Mouse (Mus musculus) neural tube, embryonic 15.5 days (tissue): ENCODE results near the gene Mms19. TPM values are rescaled to one million over a fixed set of nuclear protein-coding genes. Genes with fewer than 3 reads are reported as not detected.
A peak's percentile ranks its signal among the peaks of the same experiment; 100 is the strongest.

ENCODE experiments used
- ATAC-seq: fragments of 200-750 bp; cut with Nextera tagmentation; 2 replicates; pipeline ENCODE4 v1.8.0; 2017; ENCODE audit warnings: mild to moderate bottlenecking, moderate TSS enrichment, moderate library complexity; ENCODE audit not compliant: low FRiP score
- H3K27ac ChIP-seq: fragments of 300-500 bp; sonication (generic); replicated peaks from 2 replicates; pipeline ENCODE4 v1.5.1; 2015; ENCODE audit warnings: mild to moderate bottlenecking, inconsistent platforms
- H3K27me3 ChIP-seq: fragments of 300-500 bp; sonication (generic); replicated peaks from 2 replicates; pipeline ENCODE4 v1.6.1; 2015; ENCODE audit warnings: inconsistent platforms
- H3K36me3 ChIP-seq: fragments of 300-500 bp; sonication (generic); 2 replicates; pipeline ENCODE4 v1.6.1; 2015; ENCODE audit warnings: inconsistent platforms
- H3K4me1 ChIP-seq: fragments of 300-500 bp; sonication (generic); 2 replicates; pipeline ENCODE4 v1.6.1; 2015; ENCODE audit warnings: inconsistent platforms
- H3K4me2 ChIP-seq: fragments of 300-500 bp; sonication (generic); 2 replicates; pipeline ENCODE4 v1.6.1; 2015; ENCODE audit warnings: inconsistent platforms, mild to moderate bottlenecking, moderate library complexity
- H3K4me3 ChIP-seq: fragments of 300-500 bp; sonication (generic); replicated peaks from 2 replicates; pipeline ENCODE4 v1.5.1; 2015; ENCODE audit warnings: mild to moderate bottlenecking, inconsistent platforms
- H3K9ac ChIP-seq: fragments of 300-500 bp; sonication (generic); replicated peaks from 2 replicates; pipeline ENCODE4 v1.6.1; 2015; ENCODE audit warnings: mild to moderate bottlenecking, inconsistent platforms
- H3K9me3 ChIP-seq: fragments of 300-500 bp; sonication (generic); replicated peaks from 2 replicates; pipeline ENCODE4 v1.6.1; 2016; ENCODE audit warnings: inconsistent platforms
- WGBS: fragments of 180-500 bp; shearing (Covaris S2); methylation state at CpG from one replicate; pipeline ENCODE4 v1.1.7; 2015; ENCODE audit warnings: mixed read lengths; 5-methylcytosine and 5-hydroxymethylcytosine counted together
- polyA plus RNA-seq: library from polyadenylated mRNA; unstranded; fragments of >200 nt; fragmentation: Nextera tagmentation; extraction: Ambion mirVana; gene quantifications from 2 replicates; pipeline ENCODE4 v1.2.1, GENCODE M21; 2015

The Mms19 gene
- polyA plus RNA-seq, 1 experiment from 2014 or later: 31.0 TPM

GRCm38 (mm10) chr19:41995483-41995882 lies 14.5 kb upstream of the Mms19 start:
- Histone ChIP-seq H3K9me3 (no peaks in the 10 kb centered on the region), H3K27ac (no peak overlapping the region), H3K4me3 (no peak overlapping the region), H3K27me3 (no peaks in the 10 kb centered on the region), H3K36me3 (no peaks in the 10 kb centered on the region), H3K9ac (no peak overlapping the region), H3K4me1 (peaks cover 17% of the 10 kb centered on the region), H3K4me2 (no peak overlapping the region)
- ATAC-seq: no peak
- WGBS: 43% methylated on average over 1 of the region's 1 CpGs

DNA sequence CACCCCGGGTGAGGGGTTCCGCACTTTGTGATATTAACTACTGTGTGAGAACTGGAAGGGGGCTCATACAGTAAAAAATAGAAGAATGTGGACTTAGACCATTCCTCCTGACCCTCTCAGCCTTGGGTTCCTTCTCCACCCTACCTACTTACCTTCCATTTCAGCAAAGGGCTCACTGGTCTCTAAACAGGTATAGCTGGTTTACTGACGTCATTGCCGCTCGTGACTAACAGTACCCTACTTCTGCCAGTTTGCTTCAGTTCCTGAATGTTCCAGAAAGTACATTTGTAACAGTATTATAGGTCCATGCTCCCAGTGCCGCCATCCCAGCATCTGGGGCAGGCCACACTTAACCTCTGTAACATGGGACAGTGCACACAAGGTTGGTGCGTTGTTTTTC lies 13.1 kb upstream of the Mms19 start:
- Histone ChIP-seq H3K4me3 (no peak overlapping the region), H3K9ac (no peak overlapping the region), H3K27ac (no peak overlapping the region), H3K36me3 (no peaks in the 10 kb centered on the region), H3K4me2 (no peak overlapping the region), H3K27me3 (no peaks in the 10 kb centered on the region), H3K4me1 (peaks cover 17% of the 10 kb centered on the region), H3K9me3 (no peaks in the 10 kb centered on the region)
- WGBS: 91% methylated on average over 7 of the region's 7 CpGs
- no peak for ATAC-seq

- Histone ChIP-seq H3K4me1 (peaks cover 17% of the 10 kb centered on the region), H3K27me3 (no peaks in the 10 kb centered on the region), H3K9me3 (no peaks in the 10 kb centered on the region), H3K36me3 (no peaks in the 10 kb centered on the region), H3K4me3 (no peak overlapping the region), H3K4me2 (no peak overlapping the region), H3K27ac (no peak overlapping the region), H3K9ac (no peak overlapping the region)
- 80% methylated on average over 6 of the region's 6 CpGs for WGBS
- ATAC-seq: no peak
These were observed 12.5 kb upstream of the Mms19 start for GRCm38 (mm10) chr19:41993484-41993883.

GRCm38 (mm10) chr19:41992971-41993370 lies 12.0 kb upstream of the Mms19 start:
- H3K4me2 ChIP-seq: no peak overlapping the region

GRCm38 (mm10) chr19:41991926-41992477 lies 11.0 kb upstream of the Mms19 start:
- Histone ChIP-seq H3K9ac (no peak overlapping the region), H3K27ac (0 out of 2 replicates have a peak overlapping the region, but pooled peaks have one; percentile 15), H3K36me3 (no peaks in the 10 kb centered on the region), H3K4me1 (peaks cover 17% of the 10 kb centered on the region), H3K27me3 (no peaks in the 10 kb centered on the region), H3K4me3 (no peak overlapping the region), H3K9me3 (no peaks in the 10 kb centered on the region), H3K4me2 (no peak overlapping the region)
- ATAC-seq: no peak
- 27% methylated on average over 6 of the region's 6 CpGs for WGBS

More at GRCm38 (mm10) chr19:41992971-41993370, 12.0 kb upstream of the Mms19 start:
- no peaks in the 10 kb centered on the region for H3K27me3 ChIP-seq
- no peaks in the 10 kb centered on the region for H3K36me3 ChIP-seq
- no peak overlapping the region for H3K4me3 ChIP-seq
- no peaks in the 10 kb centered on the region for H3K9me3 ChIP-seq
- no peak overlapping the region for H3K27ac ChIP-seq
- H3K9ac ChIP-seq: no peak overlapping the region
- ATAC-seq: no peak
- WGBS: 72% methylated on average over 2 of the region's 2 CpGs
- peaks cover 17% of the 10 kb centered on the region for H3K4me1 ChIP-seq

DNA sequence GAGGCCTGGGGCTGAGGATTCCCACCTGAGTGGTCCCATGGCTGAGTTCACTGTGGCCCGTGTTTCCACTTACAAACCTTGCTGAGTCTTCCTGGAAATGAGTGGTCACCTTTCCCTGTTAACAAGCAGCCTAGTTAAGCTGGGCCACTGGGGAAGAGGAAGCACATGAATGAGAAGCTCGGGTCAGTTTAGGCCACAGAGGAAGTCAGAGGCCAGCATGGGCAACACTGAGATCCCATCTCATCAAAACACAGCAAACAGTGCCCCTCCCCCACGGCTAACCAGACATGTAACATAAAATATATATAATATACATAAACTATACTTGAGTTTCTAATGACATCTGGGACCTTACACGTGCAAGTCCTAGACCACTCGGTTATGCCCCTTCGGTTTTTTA lies 8.9 kb upstream of the Mms19 start:
- WGBS: 83% methylated on average over 6 of the region's 6 CpGs
- Histone ChIP-seq H3K9me3 (no peaks in the 10 kb centered on the region), H3K4me3 (no peak overlapping the region), H3K9ac (no peak overlapping the region), H3K27ac (no peak overlapping the region), H3K36me3 (no peaks in the 10 kb centered on the region), H3K4me1 (peaks cover 17% of the 10 kb centered on the region), H3K27me3 (no peaks in the 10 kb centered on the region), H3K4me2 (no peak overlapping the region)
- no peak for ATAC-seq

- no peak for ATAC-seq
- H3K27ac ChIP-seq: no peak overlapping the region
- 94% methylated on average over 4 of the region's 4 CpGs for WGBS
- no peak overlapping the region for H3K9ac ChIP-seq
- H3K4me2 ChIP-seq: no peak overlapping the region
- H3K4me1 ChIP-seq: peaks cover 22% of the 10 kb centered on the region
- no peaks in the 10 kb centered on the region for H3K9me3 ChIP-seq
- H3K27me3 ChIP-seq: peaks cover 11% of the 10 kb centered on the region
- H3K4me3 ChIP-seq: no peak overlapping the region
- H3K36me3 ChIP-seq: no peaks in the 10 kb centered on the region
These were observed 6.2 kb upstream of the Mms19 start for GRCm38 (mm10) chr19:41987206-41987605.

DNA sequence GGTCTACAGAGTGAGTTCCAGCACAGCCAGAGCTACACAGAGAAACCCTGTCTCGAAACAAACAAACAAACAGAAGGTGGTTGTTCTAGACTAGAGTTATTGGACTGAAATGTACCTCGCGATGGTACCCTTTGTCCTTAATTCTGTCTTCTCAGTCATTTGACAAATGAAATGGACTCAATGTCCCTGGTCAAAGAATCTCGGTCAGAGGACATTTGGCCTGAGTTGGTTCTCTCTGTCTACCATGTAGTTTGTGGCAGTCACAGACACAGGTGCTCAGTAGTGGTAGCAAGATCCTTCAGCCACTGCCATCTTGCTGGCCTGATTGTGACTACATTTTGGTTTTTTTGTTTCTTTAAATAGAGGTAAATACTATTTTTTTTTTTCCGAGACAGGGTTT lies 5.0 kb upstream of the Mms19 start:
- no peak overlapping the region for H3K4me2 ChIP-seq
- no peak for ATAC-seq
- no peak overlapping the region for H3K4me3 ChIP-seq
- 92% methylated on average over 5 of the region's 5 CpGs for WGBS
- H3K27me3 ChIP-seq: peaks cover 11% of the 10 kb centered on the region
- H3K27ac ChIP-seq: no peak overlapping the region
- peaks cover 13% of the 10 kb centered on the region for H3K4me1 ChIP-seq
- no peaks in the 10 kb centered on the region for H3K36me3 ChIP-seq
- no peak overlapping the region for H3K9ac ChIP-seq
- H3K9me3 ChIP-seq: no peaks in the 10 kb centered on the region

GRCm38 (mm10) chr19:41982791-41983150 lies 1.8 kb upstream of the Mms19 start:
- no peak for ATAC-seq
- no peaks in the 10 kb centered on the region for H3K9me3 ChIP-seq
- peak overlapping the region; percentile 93 for H3K4me2 ChIP-seq
- H3K9ac ChIP-seq: peak overlapping the region; percentile 61
- peak overlapping the region; percentile 96 for H3K4me3 ChIP-seq
- 0 out of 2 replicates have a peak overlapping the region, but pooled peaks have one; percentile 91 for H3K27ac ChIP-seq
- 7% methylated on average over 4 of the region's 4 CpGs for WGBS
- no peaks in the 10 kb centered on the region for H3K36me3 ChIP-seq
- peaks cover 11% of the 10 kb centered on the region for H3K27me3 ChIP-seq
- H3K4me1 ChIP-seq: peaks cover 34% of the 10 kb centered on the region

GRCm38 (mm10) chr19:41981931-41982790 lies 1.2 kb upstream of the Mms19 start:
- Histone ChIP-seq H3K36me3 (no peaks in the 10 kb centered on the region), H3K9ac (peak overlapping the region; percentile 61), H3K4me2 (peak overlapping the region; percentile 93), H3K27me3 (peaks cover 11% of the 10 kb centered on the region), H3K4me3 (peak overlapping the region; percentile 96), H3K4me1 (peaks cover 37% of the 10 kb centered on the region), H3K9me3 (no peaks in the 10 kb centered on the region), H3K27ac (peak overlapping the region; percentile 91)
- no peak for ATAC-seq
- whole genome bisulfite sequencing: 1% methylated on average over 73 of the region's 74 CpGs

- no peak for ATAC-seq
- Histone ChIP-seq H3K4me2 (peak within 1 kb of the TSS; percentile 93), H3K9me3 (no peaks in the 10 kb centered on the region), H3K9ac (peak within 1 kb of the TSS; percentile 86), H3K4me3 (peak within 1 kb of the TSS; percentile 96), H3K27ac (peak within 1 kb of the TSS; percentile 91), H3K36me3 (no peaks in the 10 kb centered on the region), H3K27me3 (peaks cover 11% of the 10 kb centered on the region), H3K4me1 (peaks cover 40% of the 10 kb centered on the region)
- whole genome bisulfite sequencing: 1% methylated on average over 31 of the region's 33 CpGs
These were observed 604 bp upstream of the Mms19 start, which contains the start of gene Ubtd1 for GRCm38 (mm10) chr19:41981595-41981927. Gene Ubtd1, plus strand, starts transcription at chr19:41981763.

- Histone ChIP-seq H3K4me1 (peaks cover 42% of the 10 kb centered on the region), H3K36me3 (no peaks in the 10 kb centered on the region), H3K27ac (peak overlapping the region; percentile 91), H3K9me3 (no peaks in the 10 kb centered on the region), H3K4me3 (peak overlapping the region; percentile 96), H3K27me3 (peaks cover 11% of the 10 kb centered on the region), H3K4me2 (peak overlapping the region; percentile 93), H3K9ac (peak overlapping the region; percentile 86)
- under 1% methylated on average over 16 of the region's 16 CpGs for WGBS
- no peak for ATAC-seq
These were observed 537 bp downstream of the Mms19 start for GRCm38 (mm10) chr19:41980422-41980818.
